Comparison of ENCODE assay signal across 8 mouse cellular contexts in the genomic region with DNA sequence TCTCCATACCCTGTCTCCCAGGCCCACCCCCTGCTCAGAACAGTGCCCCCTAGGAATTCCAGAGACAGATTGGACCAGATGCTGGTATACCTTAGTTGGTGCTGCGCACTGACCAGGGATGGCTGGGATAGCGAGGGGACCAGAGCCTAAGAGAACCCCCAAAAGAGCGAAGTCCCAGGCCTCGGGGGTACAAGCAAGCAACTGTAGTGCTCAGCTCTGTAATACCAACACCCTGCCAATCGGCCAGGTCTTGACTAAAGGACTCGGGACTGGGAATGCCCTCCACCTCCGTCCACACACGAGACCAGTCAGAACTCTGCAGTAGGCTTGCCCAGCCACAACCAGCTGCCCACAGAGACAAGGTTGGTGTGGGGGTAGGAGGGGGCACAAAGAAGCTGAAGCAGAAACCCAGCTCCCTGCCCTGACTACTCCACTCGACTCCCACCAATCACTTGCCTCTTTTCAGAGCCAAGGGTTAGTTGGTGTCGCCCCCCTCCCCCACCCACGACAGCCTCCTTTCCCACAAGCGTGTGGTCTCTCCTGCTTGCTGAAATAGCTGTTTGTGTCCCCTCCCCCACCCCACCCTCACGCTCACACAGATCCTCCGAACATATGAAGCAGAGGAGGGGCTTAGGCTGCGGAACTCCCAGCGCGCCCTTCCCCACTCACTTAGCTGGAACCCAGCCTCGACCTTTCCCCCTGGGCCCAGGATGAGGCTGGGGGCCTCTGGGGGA. TPM values are rescaled to one million over a fixed set of nuclear protein-coding genes. Genes with fewer than 3 reads are reported as not detected.
A peak's percentile ranks its signal among the peaks of the same experiment; 100 is the strongest.
DNase-seq lines count a peak whose midpoint lies in the region; ATAC-seq and TF ChIP-seq lines count a peak whose summit lies in the region.

No protein-coding gene starts in this region.

- peak overlapping the region; percentile 35 for H3K4me2 ChIP-seq in hindbrain, embryonic 14.5 days (replicated peaks)
- H3K4me2 ChIP-seq in midbrain, embryonic 12.5 days (replicated peaks) = peak overlapping the region; percentile 34

- peak overlapping the region; percentile 51 for H3K4me3 ChIP-seq in gastrocnemius, adult 2 months
- H3K4me3 ChIP-seq in bone marrow macrophage, adult 2 months (ENCODE audit: insufficient read depth, low read length) = peak overlapping the region; percentile 11; the same call in 1 of the 2 replicates
- no peak overlapping the region for H3K4me3 ChIP-seq in hindbrain, embryonic 14.5 days (replicated peaks; ENCODE audit: low read length)
- no peak overlapping the region for H3K4me3 ChIP-seq in midbrain, embryonic 12.5 days

- DNase-seq in gastrocnemius, adult 2 months = no peak
- DNase-seq in gastrocnemius, adult 18-20 months (ENCODE audit: low spot score) = no peak
- DNase-seq in hindbrain, embryonic 14.5 days (ENCODE audit: low spot score) = no peak
- no peak for DNase-seq in ovary, postnatal 14 days (ENCODE audit: low spot score)
- DNase-seq in ovary, postnatal 36 days (ENCODE audit: low spot score) = no peak
- no peak for DNase-seq in lung, postnatal 14 days

- no peaks in the 10 kb centered on the region for H3K27me3 ChIP-seq in hindbrain, embryonic 14.5 days (ENCODE audit: control insufficient read depth, insufficient read depth, low read length)
- peaks cover 12% of the 10 kb centered on the region for H3K27me3 ChIP-seq in midbrain, embryonic 12.5 days

- peak overlapping the region; percentile 18; the same call in 1 of the 2 replicates for H3K9ac ChIP-seq in hindbrain, embryonic 14.5 days
- no peak overlapping the region for H3K9ac ChIP-seq in midbrain, embryonic 12.5 days (replicated peaks)

- no peaks in the 10 kb centered on the region for H3K9me3 ChIP-seq in hindbrain, embryonic 14.5 days (ENCODE audit: control insufficient read depth, low read length)
- no peaks in the 10 kb centered on the region for H3K9me3 ChIP-seq in midbrain, embryonic 12.5 days

- TF ChIP-seq POLR2A in bone marrow macrophage, adult 2 months (IDR thresholded peaks at IDR 0.05; ENCODE audit: borderline replicate concordance, low read depth, low read length) = no peak

- no peak for TF ChIP-seq CTCF in gastrocnemius, adult 2 months (IDR thresholded peaks at IDR 0.05)
- no peak for TF ChIP-seq CTCF in bone marrow macrophage, adult 2 months (IDR thresholded peaks at IDR 0.05; ENCODE audit: low read depth, low read length)

- H3K27ac ChIP-seq in gastrocnemius, adult 2 months = no peak overlapping the region
- no peak overlapping the region for H3K27ac ChIP-seq in bone marrow macrophage, adult 2 months (ENCODE audit: insufficient read depth, low read depth, low read length)
- no peak overlapping the region for H3K27ac ChIP-seq in hindbrain, embryonic 14.5 days
- peak overlapping the region; percentile 52 for H3K27ac ChIP-seq in midbrain, embryonic 12.5 days (replicated peaks)

- H3K36me3 ChIP-seq in hindbrain, embryonic 14.5 days (replicated peaks; ENCODE audit: control insufficient read depth, insufficient read depth) = no peaks in the 10 kb centered on the region
- H3K36me3 ChIP-seq in midbrain, embryonic 12.5 days = no peaks in the 10 kb centered on the region

- ATAC-seq in hindbrain, embryonic 14.5 days (ENCODE audit: low FRiP score) = peak; percentile 43; the same call in 1 of the 2 replicates
- peak; percentile 66 for ATAC-seq in midbrain, embryonic 12.5 days (ENCODE audit: low FRiP score, low read depth)

- H3K4me1 ChIP-seq in bone marrow macrophage, adult 2 months (ENCODE audit: control insufficient read depth, insufficient read depth, low read length) = no peaks in the 10 kb centered on the region
- H3K4me1 ChIP-seq in hindbrain, embryonic 14.5 days (replicated peaks; ENCODE audit: control insufficient read depth, insufficient read depth, low read length) = peaks cover 18% of the 10 kb centered on the region
- peaks cover 29% of the 10 kb centered on the region for H3K4me1 ChIP-seq in midbrain, embryonic 12.5 days

- 47% methylated on average over 15 of the region's 18 CpGs for WGBS in hindbrain, embryonic 14.5 days
- 46% methylated on average over 18 of the region's 18 CpGs for WGBS in midbrain, embryonic 12.5 days

- intact Hi-C loops in gastrocnemius, adult 2 months (cut with DNase I) = no loop called here

RNA-seq across cellular contexts. Expression of a gene that starts 7.5 kb away (rescaled TPM):
- under 1 TPM; 0.33 to 0.67 TPM for total RNA-seq in gastrocnemius, adult 2 months (2021)
- total RNA-seq in gastrocnemius, adult 18-20 months (2021) = under 1 TPM; 0.31 to 0.41 TPM
- polyA plus RNA-seq in bone marrow macrophage, adult 2 months (2012; ENCODE audit: insufficient read depth, insufficient read length, missing spikeins) = not detected in 2 replicates
- 19.2 and 24.1 TPM in 2 replicates for polyA plus RNA-seq in hindbrain, embryonic 14.5 days (2014; fragmentation: Nextera tagmentation; extraction: Ambion mirVana)
- 24.1 and 28.8 TPM in 2 replicates for polyA plus RNA-seq in midbrain, embryonic 12.5 days (2016; fragmentation: Nextera tagmentation; extraction: Ambion mirVana)

RNA-seq across cellular contexts. Expression of a gene that starts 56.2 kb away (rescaled TPM):
- total RNA-seq in gastrocnemius, adult 2 months (2021) = 10 to 100 TPM; 76.9 to 85.9 TPM
- total RNA-seq in gastrocnemius, adult 18-20 months (2021) = 10 to 100 TPM; 74.4 to 79.7 TPM
- polyA plus RNA-seq in bone marrow macrophage, adult 2 months (2012; ENCODE audit: insufficient read depth, insufficient read length, missing spikeins) = 28.9 and 30.5 TPM in 2 replicates
- polyA plus RNA-seq in hindbrain, embryonic 14.5 days (2014; fragmentation: Nextera tagmentation; extraction: Ambion mirVana) = 31.3 and 38.4 TPM in 2 replicates
- polyA plus RNA-seq in midbrain, embryonic 12.5 days (2016; fragmentation: Nextera tagmentation; extraction: Ambion mirVana) = 47.9 and 56.3 TPM in 2 replicates

Comparison
In these comparisons a context has a peak if more than half of its experiments do, and no peak if none do; other contexts are left out.
1. H3K4me3 ChIP-seq: peak in gastrocnemius, adult 2 months (single experiment) and bone marrow macrophage, adult 2 months (single experiment); none in hindbrain, embryonic 14.5 days (single experiment) and midbrain, embryonic 12.5 days (single experiment).
2. RNA of a gene that starts 7.5 kb away (polyA plus RNA-seq): 24.1 to 28.8 TPM in midbrain, embryonic 12.5 days and 19.2 to 24.1 TPM in hindbrain, embryonic 14.5 days; not detected in bone marrow macrophage, adult 2 months; every median in the first group is over 10 times any median in the second.